Mouse (Mus musculus): ENCODE data around the gene Fam71a. TPM values are rescaled to one million over a fixed set of nuclear protein-coding genes. Genes with fewer than 3 reads are reported as not detected.

The Fam71a gene
- polyA plus RNA-seq, 1 experiment from 2014 or later: not detected

DNA sequence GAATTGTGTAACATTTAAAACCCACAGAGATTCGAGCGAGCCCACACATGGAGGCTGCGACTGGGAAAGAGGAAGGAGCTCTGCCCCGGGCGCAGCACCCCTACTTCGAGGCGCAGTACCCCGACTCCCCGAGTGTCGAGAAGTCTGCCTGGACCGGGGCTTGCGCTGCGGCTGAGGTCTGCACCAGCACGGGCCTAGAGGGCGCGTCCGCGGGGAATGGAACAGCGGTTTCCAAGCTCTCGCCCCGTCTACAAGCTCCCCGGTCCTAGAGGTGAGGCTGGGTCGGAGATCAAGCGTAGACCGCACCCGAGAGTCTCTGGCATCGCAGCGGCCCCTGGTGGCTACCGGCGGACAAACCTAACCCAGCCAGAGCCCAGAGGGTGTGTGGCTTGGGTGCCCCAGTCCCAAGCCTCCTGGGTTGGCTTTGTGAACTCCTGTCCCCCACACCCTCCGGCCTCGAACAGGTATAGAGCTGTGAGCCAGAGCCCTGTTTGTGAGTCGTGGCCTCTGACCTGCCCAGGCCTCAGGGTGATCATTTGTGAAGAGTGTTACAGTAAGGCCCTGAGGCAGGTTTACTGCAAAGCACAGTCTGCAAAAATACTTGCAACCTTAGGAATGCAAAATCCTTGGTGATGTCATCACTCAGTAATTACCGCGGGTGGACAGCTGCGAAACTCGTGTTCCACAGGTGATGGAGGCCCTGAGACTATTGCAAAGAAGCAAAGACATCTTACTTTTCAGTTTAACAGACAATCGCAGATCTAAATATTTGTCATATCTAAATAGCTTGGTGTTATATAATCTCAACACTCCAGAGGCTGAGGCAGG lies 38.6 kb downstream of the Fam71a start:
- DNase-seq (ENCODE audit: low spot score): peak; percentile 65

DNA sequence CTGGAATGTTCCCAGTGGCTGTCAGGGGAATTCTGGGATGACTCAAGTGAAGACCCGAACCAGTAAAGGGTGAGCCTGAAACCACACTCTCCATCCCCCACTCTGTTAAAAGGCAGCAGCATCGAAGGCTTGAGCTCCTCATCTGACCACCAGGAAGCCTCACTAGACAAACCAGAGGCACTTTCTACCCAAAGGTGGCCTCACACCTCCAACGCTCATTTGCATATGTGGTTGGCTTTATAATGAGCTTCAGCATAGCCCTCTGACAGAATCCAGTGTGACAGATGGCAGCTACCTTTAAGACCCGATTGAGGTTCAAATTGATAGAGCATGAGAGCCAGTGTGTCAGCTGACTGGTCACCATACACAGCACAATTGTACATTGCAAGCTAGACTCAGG lies 40.3 kb downstream of the Fam71a start:
- DNase-seq (ENCODE audit: low spot score): no peak

DNA sequence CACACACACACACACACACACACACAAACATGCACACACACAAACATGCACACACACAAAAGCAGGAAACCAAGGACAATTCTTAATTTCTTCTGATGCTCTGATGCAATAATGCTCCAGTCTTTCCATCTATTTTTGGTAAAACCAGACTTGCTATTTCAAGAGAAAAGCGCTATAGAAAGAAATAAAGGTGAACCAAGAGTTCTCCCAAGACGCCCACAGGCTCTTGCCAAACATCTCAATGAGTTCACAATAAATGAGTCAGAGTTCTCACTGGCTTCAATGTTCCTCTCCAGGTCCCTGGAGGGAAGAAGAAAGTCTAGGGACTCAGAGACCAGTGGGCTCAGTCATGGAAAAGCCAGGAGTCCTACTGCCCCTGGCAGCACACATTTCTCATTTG lies 40.9 kb downstream of the Fam71a start:
- DNase-seq (ENCODE audit: low spot score): no peak

DNA sequence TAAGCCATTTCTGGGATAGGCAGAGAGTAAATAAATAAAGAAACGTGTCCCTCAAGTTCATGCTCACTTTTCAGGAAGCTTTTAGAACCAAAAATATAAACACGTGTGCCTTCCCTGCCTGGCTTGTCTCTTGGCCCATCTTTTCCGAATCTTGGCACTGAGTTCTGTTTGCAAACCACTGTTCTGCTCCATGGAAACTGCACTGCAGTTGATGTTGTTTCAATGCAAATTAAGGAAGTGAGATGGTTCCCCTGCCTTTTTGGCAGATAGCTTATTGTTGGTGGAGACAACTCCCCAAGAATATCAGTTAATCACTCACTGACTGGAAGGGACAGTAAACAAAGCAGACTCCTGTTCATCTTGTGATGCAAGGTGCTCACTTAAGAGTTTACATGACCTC lies 41.9 kb downstream of the Fam71a start:
- DNase-seq (ENCODE audit: low spot score): no peak

- no peak for DNase-seq (ENCODE audit: low spot score)
Observed at GRCm38 (mm10) chr1:191115514-191116238, 48.9 kb downstream of the Fam71a start.

GRCm38 (mm10) chr1:191114868-191115267 lies 49.7 kb downstream of the Fam71a start:
- no peak for DNase-seq (ENCODE audit: low spot score)

Other genes with a start within 250 kb of the Fam71a start
- gene Angel2, start 239.7 kb downstream of the Fam71a start, polyA plus RNA-seq (2015; fragmentation: Nextera tagmentation; extraction: Ambion mirVana): 59.4 and 63.9 TPM in 2 replicates
- gene Vash2, start 185.5 kb downstream of the Fam71a start, polyA plus RNA-seq (2015; fragmentation: Nextera tagmentation; extraction: Ambion mirVana): 7.4 and 8.9 TPM in 2 replicates
- gene Flvcr1, start 138.7 kb downstream of the Fam71a start, polyA plus RNA-seq (2015; fragmentation: Nextera tagmentation; extraction: Ambion mirVana): 9.3 and 13.5 TPM in 2 replicates
- gene Spata45, start 128.2 kb downstream of the Fam71a start, polyA plus RNA-seq (2015; fragmentation: Nextera tagmentation; extraction: Ambion mirVana): not detected in 2 replicates
- gene Tatdn3, start 101.9 kb downstream of the Fam71a start, polyA plus RNA-seq (2015; fragmentation: Nextera tagmentation; extraction: Ambion mirVana): 12.0 and 14.0 TPM in 2 replicates
- gene Nsl1, start 101.8 kb downstream of the Fam71a start, polyA plus RNA-seq (2015; fragmentation: Nextera tagmentation; extraction: Ambion mirVana): 20.3 and 20.4 TPM in 2 replicates
- 3.2 and 3.6 TPM in 2 replicates for gene Batf3, start 67.0 kb downstream of the Fam71a start, polyA plus RNA-seq (2015; fragmentation: Nextera tagmentation; extraction: Ambion mirVana)
- gene Atf3, start 53.2 kb upstream of the Fam71a start, polyA plus RNA-seq (2015; fragmentation: Nextera tagmentation; extraction: Ambion mirVana): 1.4 and 2.1 TPM in 2 replicates
- 43.8 and 47.2 TPM in 2 replicates for gene Nenf, start 153.4 kb upstream of the Fam71a start, polyA plus RNA-seq (2015; fragmentation: Nextera tagmentation; extraction: Ambion mirVana)
- 20.3 and 21.4 TPM in 2 replicates for gene Tmem206, start 161.1 kb upstream of the Fam71a start, polyA plus RNA-seq (2015; fragmentation: Nextera tagmentation; extraction: Ambion mirVana)
- 64.4 and 79.1 TPM in 2 replicates for gene Ppp2r5a, start 238.5 kb upstream of the Fam71a start, polyA plus RNA-seq (2015; fragmentation: Nextera tagmentation; extraction: Ambion mirVana)